11 mouse cellular contexts compared by ENCODE assay signal in genomic region chr7:102017452-102017851, GRCm38 (mm10). TPM values are rescaled to one million over a fixed set of nuclear protein-coding genes. Genes with fewer than 3 reads are reported as not detected.
DNase-seq lines count a peak whose midpoint lies in the region; ATAC-seq and TF ChIP-seq lines count a peak whose summit lies in the region.
"Had no signal": no experiment of that assay in that cellular context is flagged by ENCODE, and none has a peak within 500 bp of the region (broad histone marks: within the 10 kb centered on the region; RNA-seq: fewer than 3 reads in every experiment).

No protein-coding gene starts in this region.

- no peak for TF ChIP-seq EP300 in liver, postnatal 0 days (IDR thresholded peaks at IDR 0.05; ENCODE audit: low read depth)

- peaks cover 13% of the 10 kb centered on the region for H3K4me1 ChIP-seq in liver, postnatal 0 days (ENCODE audit: insufficient read depth)
- no peaks in the 10 kb centered on the region for H3K4me1 ChIP-seq in hindbrain, embryonic 10.5 days (replicated peaks)
- H3K4me1 ChIP-seq in forebrain, embryonic 16.5 days (replicated peaks; ENCODE audit: control insufficient read depth, insufficient read depth, low read length) = no peaks in the 10 kb centered on the region
- H3K4me1 ChIP-seq: neural tube, embryonic 13.5 days had no signal

- peak overlapping the region; percentile 66 for H3K4me2 ChIP-seq in liver, postnatal 0 days (ENCODE audit: low read depth, low read length)
- no peak overlapping the region for H3K4me2 ChIP-seq in forebrain, embryonic 16.5 days (ENCODE audit: low read length)
- H3K4me2 ChIP-seq: hindbrain, embryonic 14.5 days; lung, embryonic 14.5 days; neural tube, embryonic 13.5 days had no signal

- peaks cover 61% of the 10 kb centered on the region for H3K36me3 ChIP-seq in liver, postnatal 0 days (replicated peaks; ENCODE audit: insufficient read depth, low read length)
- peaks cover 99% of the 10 kb centered on the region for H3K36me3 ChIP-seq in hindbrain, embryonic 10.5 days
- H3K36me3 ChIP-seq in forebrain, embryonic 16.5 days (ENCODE audit: control insufficient read depth, insufficient read depth) = peaks cover 52% of the 10 kb centered on the region

- peak overlapping the region; percentile 28 for H3K9ac ChIP-seq in liver, postnatal 0 days (replicated peaks)
- no peak overlapping the region for H3K9ac ChIP-seq in forebrain, embryonic 16.5 days (replicated peaks; ENCODE audit: low read depth, low read length)
- H3K9ac ChIP-seq: hindbrain, embryonic 14.5 days; lung, embryonic 14.5 days; neural tube, embryonic 13.5 days had no signal

- WGBS in liver, postnatal 0 days (ENCODE audit: insufficient replicate concordance) = 51% methylated on average over 5 of the region's 5 CpGs
- 86% methylated on average over 5 of the region's 5 CpGs for WGBS in hindbrain, embryonic 10.5 days
- WGBS in forebrain, embryonic 16.5 days = 86% methylated on average over 5 of the region's 5 CpGs

- peak; percentile 46 for DNase-seq in kidney, adult 11 months
- DNase-seq in kidney, postnatal 10 days = no peak
- DNase-seq in liver, postnatal 0 days = no peak
- DNase-seq in retina, embryonic 14.5 days (ENCODE audit: low spot score) = no peak
- no peak for DNase-seq in hindbrain, embryonic 10.5 days (ENCODE audit: low spot score)
- DNase-seq: lung, embryonic 14.5 days had no signal

- no peak for TF ChIP-seq CTCF in liver, postnatal 0 days (IDR thresholded peaks at IDR 0.05; ENCODE audit: low read depth)

- H3K4me3 ChIP-seq in liver, postnatal 0 days (ENCODE audit: low read depth, low read length) = peak overlapping the region; percentile 31
- no peak overlapping the region for H3K4me3 ChIP-seq in hindbrain, embryonic 10.5 days
- H3K4me3 ChIP-seq in forebrain, embryonic 16.5 days (replicated peaks; ENCODE audit: low read length) = no peak overlapping the region
- H3K4me3 ChIP-seq: neural tube, embryonic 13.5 days had no signal

- no peaks in the 10 kb centered on the region for H3K27me3 ChIP-seq in liver, postnatal 0 days (ENCODE audit: insufficient read depth, low read length)
- H3K27me3 ChIP-seq in hindbrain, embryonic 10.5 days (ENCODE audit: insufficient read depth, poor library complexity, severe bottlenecking) = no peaks in the 10 kb centered on the region
- no peaks in the 10 kb centered on the region for H3K27me3 ChIP-seq in forebrain, embryonic 16.5 days (replicated peaks; ENCODE audit: control insufficient read depth, insufficient read depth, low read length)
- H3K27me3 ChIP-seq: neural tube, embryonic 13.5 days had no signal

- no peaks in the 10 kb centered on the region for H3K9me3 ChIP-seq in liver, postnatal 0 days (ENCODE audit: low read length)
- no peaks in the 10 kb centered on the region for H3K9me3 ChIP-seq in hindbrain, embryonic 10.5 days
- no peaks in the 10 kb centered on the region for H3K9me3 ChIP-seq in forebrain, embryonic 16.5 days (ENCODE audit: control insufficient read depth, low read length)
- H3K9me3 ChIP-seq: neural tube, embryonic 13.5 days had no signal

- peak overlapping the region; percentile 68 for H3K27ac ChIP-seq in liver, postnatal 0 days (ENCODE audit: low read depth)
- no peak overlapping the region for H3K27ac ChIP-seq in hindbrain, embryonic 10.5 days
- H3K27ac ChIP-seq in forebrain, embryonic 16.5 days (ENCODE audit: low read length) = no peak overlapping the region
- H3K27ac ChIP-seq: hindbrain, embryonic 14.5 days; neural tube, embryonic 13.5 days had no signal

- ATAC-seq in CD4-positive, CD25-positive, alpha-beta regulatory T cell, adult 4 months = peak; percentile 70
- peak; percentile 36; the same call in 1 of the 2 replicates for ATAC-seq in erythroblast, adult 5-6 weeks (replicated peaks; ENCODE audit: low FRiP score, poor library complexity, severe bottlenecking)
- peak; percentile 45; the same call in 1 of the 2 replicates for ATAC-seq in liver, postnatal 0 days
- ATAC-seq in forebrain, embryonic 16.5 days = no peak

RNA-seq across cellular contexts. Expression of gene Il18bp, which starts 1.0 kb away (rescaled TPM):
- polyA plus RNA-seq in CD4-positive, CD25-positive, alpha-beta regulatory T cell, adult 4 months (2017; shearing (Covaris generic)) = 1 to 10 TPM; 4.5 to 5.7 TPM
- 7.7 TPM in 1 of 2 replicates, not detected in the other for total RNA-seq in erythroblast, adult 5-6 weeks (2015; ENCODE audit: low replicate concordance)
- 5.4 and 9.0 TPM in 2 replicates for total RNA-seq in erythroblast, adult 5-6 weeks (2017; ENCODE audit: low replicate concordance)
- polyA plus RNA-seq in liver, postnatal 0 days (2015; fragmentation: Nextera tagmentation; extraction: Ambion mirVana) = 37.7 and 40.6 TPM in 2 replicates
- polyA plus RNA-seq in hindbrain, embryonic 10.5 days (2016; fragmentation: Nextera tagmentation; extraction: Ambion mirVana) = 2.4 and 3.8 TPM in 2 replicates
- 3.5 and 5.0 TPM in 2 replicates for polyA plus RNA-seq in forebrain, embryonic 16.5 days (2015; fragmentation: Nextera tagmentation; extraction: Ambion mirVana)

RNA-seq across cellular contexts. Expression of gene Rnf121, which starts 47.8 kb away (rescaled TPM):
- polyA plus RNA-seq in CD4-positive, CD25-positive, alpha-beta regulatory T cell, adult 4 months (2017; shearing (Covaris generic)) = 10 to 100 TPM; 28.5 to 29.4 TPM
- 3.8 and 5.8 TPM in 2 replicates for total RNA-seq in erythroblast, adult 5-6 weeks (2015; ENCODE audit: low replicate concordance)
- 2.8 and 6.6 TPM in 2 replicates for total RNA-seq in erythroblast, adult 5-6 weeks (2017; ENCODE audit: low replicate concordance)
- polyA plus RNA-seq in liver, postnatal 0 days (2015; fragmentation: Nextera tagmentation; extraction: Ambion mirVana) = 8.1 and 10.0 TPM in 2 replicates
- polyA plus RNA-seq in hindbrain, embryonic 10.5 days (2016; fragmentation: Nextera tagmentation; extraction: Ambion mirVana) = 30.3 and 32.3 TPM in 2 replicates
- 36.3 TPM in 2 replicates for polyA plus RNA-seq in forebrain, embryonic 16.5 days (2015; fragmentation: Nextera tagmentation; extraction: Ambion mirVana)

RNA-seq across cellular contexts. Expression of gene Xndc1, which starts 47.9 kb away (rescaled TPM):
- polyA plus RNA-seq in CD4-positive, CD25-positive, alpha-beta regulatory T cell, adult 4 months (2017; shearing (Covaris generic)) = 10 to 100 TPM; 19.3 to 33.0 TPM
- total RNA-seq in erythroblast, adult 5-6 weeks (2015; ENCODE audit: low replicate concordance) = 3.8 and 12.3 TPM in 2 replicates
- total RNA-seq in erythroblast, adult 5-6 weeks (2017; ENCODE audit: low replicate concordance) = 7.3 and 8.6 TPM in 2 replicates
- polyA plus RNA-seq in liver, postnatal 0 days (2015; fragmentation: Nextera tagmentation; extraction: Ambion mirVana) = 4.5 and 5.8 TPM in 2 replicates
- 37.4 and 42.3 TPM in 2 replicates for polyA plus RNA-seq in hindbrain, embryonic 10.5 days (2016; fragmentation: Nextera tagmentation; extraction: Ambion mirVana)
- polyA plus RNA-seq in forebrain, embryonic 16.5 days (2015; fragmentation: Nextera tagmentation; extraction: Ambion mirVana) = 34.8 and 41.2 TPM in 2 replicates

RNA-seq across cellular contexts. Expression of gene Xntrpc, which starts 48.1 kb away (rescaled TPM):
- polyA plus RNA-seq in CD4-positive, CD25-positive, alpha-beta regulatory T cell, adult 4 months (2017; shearing (Covaris generic)) = 1 to 10 TPM in 1 of 2 experiments, under 1 TPM in 1; 0.93 to 1.4 TPM
- total RNA-seq in erythroblast, adult 5-6 weeks (2015; ENCODE audit: low replicate concordance) = 1.3 TPM in 1 of 2 replicates, not detected in the other
- 0.70 and 1.1 TPM in 2 replicates for total RNA-seq in erythroblast, adult 5-6 weeks (2017; ENCODE audit: low replicate concordance)
- 0.15 and 0.20 TPM in 2 replicates for polyA plus RNA-seq in liver, postnatal 0 days (2015; fragmentation: Nextera tagmentation; extraction: Ambion mirVana)
- polyA plus RNA-seq in hindbrain, embryonic 10.5 days (2016; fragmentation: Nextera tagmentation; extraction: Ambion mirVana) = 2.0 and 2.2 TPM in 2 replicates
- polyA plus RNA-seq in forebrain, embryonic 16.5 days (2015; fragmentation: Nextera tagmentation; extraction: Ambion mirVana) = 1.3 and 1.7 TPM in 2 replicates
